Mouse (Mus musculus) liver, embryonic 12.5 days (tissue): Measurements from ENCODE around the gene Man2b1. TPM values are rescaled to one million over a fixed set of nuclear protein-coding genes. Genes with fewer than 3 reads are reported as not detected.
"Not testable (repeated sequence)": the region's sequence is repeated elsewhere in the genome, so short reads cannot be mapped to it uniquely, and the experiment has no call there.

Experiments
- ATAC-seq: fragments of 200-750 bp; cut with Nextera tagmentation; 2 replicates; pipeline ENCODE4 v1.8.0; 2017; ENCODE audit warnings: moderate number of reproducible peaks, mild to moderate bottlenecking, moderate library complexity
- H3K27ac ChIP-seq: fragments of 300-500 bp; sonication (generic); 2 replicates; pipeline ENCODE4 v1.5.1; 2016; ENCODE audit warnings: mild to moderate bottlenecking
- H3K27me3 ChIP-seq: fragments of 300-500 bp; sonication (generic); replicated peaks from 2 replicates; pipeline ENCODE4 v1.6.1; 2016; ENCODE audit warnings: mild to moderate bottlenecking, moderate library complexity
- H3K36me3 ChIP-seq: fragments of 300-500 bp; sonication (generic); 2 replicates; pipeline ENCODE4 v1.6.1; 2016; ENCODE audit warnings: mild to moderate bottlenecking, moderate library complexity
- H3K4me1 ChIP-seq: fragments of 300-500 bp; sonication (generic); 2 replicates; pipeline ENCODE4 v1.6.1; 2016
- H3K4me2 ChIP-seq: fragments of 300-500 bp; sonication (generic); 2 replicates; pipeline ENCODE4 v1.6.1; 2016; ENCODE audit warnings: mild to moderate bottlenecking, moderate library complexity
- H3K4me3 ChIP-seq: fragments of 300-500 bp; sonication (generic); 2 replicates; pipeline ENCODE4 v1.5.1; 2016; ENCODE audit warnings: mild to moderate bottlenecking, moderate library complexity
- H3K9ac ChIP-seq: fragments of 300-500 bp; sonication (generic); 2 replicates; pipeline ENCODE4 v1.6.1; 2016; ENCODE audit warnings: mild to moderate bottlenecking, moderate library complexity
- H3K9me3 ChIP-seq: fragments of 300-500 bp; sonication (generic); replicated peaks from 2 replicates; pipeline ENCODE4 v1.6.1; 2016; ENCODE audit warnings: mild to moderate bottlenecking, moderate library complexity
- WGBS: fragments of 180-500 bp; shearing (Covaris S2); methylation state at CpG from one replicate; pipeline ENCODE4 v1.1.7; 2016; ENCODE audit not compliant: insufficient replicate concordance; 5-methylcytosine and 5-hydroxymethylcytosine counted together
- polyA plus RNA-seq: library from polyadenylated mRNA; unstranded; fragments of >200 nt; fragmentation: Nextera tagmentation; extraction: Ambion mirVana; gene quantifications from 2 replicates; pipeline ENCODE4 v1.2.1, GENCODE M21; 2016

Gene Man2b1
- polyA plus RNA-seq, 1 experiment from 2014 or later: 23.5 TPM

GRCm38 (mm10) chr8:85095566-85095965 lies 12.5 kb downstream of the Man2b1 start:
- Histone ChIP-seq H3K36me3 (peaks cover 79% of the 10 kb centered on the region), H3K4me1 (peaks cover 10% of the 10 kb centered on the region; the same call in 1 of the 2 replicates)

DNA sequence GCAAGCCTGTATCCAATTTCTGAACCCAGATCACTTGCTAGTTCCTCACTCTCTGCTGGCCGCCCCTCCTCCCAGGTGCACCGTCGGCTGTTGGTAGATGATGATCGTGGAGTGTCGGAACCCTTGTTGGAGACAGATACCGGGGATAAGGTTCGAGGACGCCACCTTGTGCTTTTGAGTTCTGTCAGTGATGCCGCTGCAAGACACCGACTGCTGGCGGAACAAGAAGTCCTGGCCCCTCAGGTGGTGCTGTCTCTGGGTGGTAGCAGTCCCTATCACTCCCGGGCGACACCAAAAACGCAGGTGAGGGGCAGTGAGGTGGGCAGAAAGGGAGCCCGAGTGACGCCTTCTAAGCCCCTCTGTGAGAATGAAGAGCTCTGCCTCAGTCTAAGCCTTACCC lies 13.1 kb downstream of the Man2b1 start:
- Histone ChIP-seq H3K4me3 (no peak overlapping the region), H3K9ac (no peak overlapping the region), H3K4me2 (no peak overlapping the region), H3K27ac (no peak overlapping the region), H3K27me3 (no peaks in the 10 kb centered on the region), H3K9me3 (no peaks in the 10 kb centered on the region), H3K36me3 (peaks cover 74% of the 10 kb centered on the region), H3K4me1 (peaks cover 7% of the 10 kb centered on the region; the same call in 1 of the 2 replicates)
- no peak for ATAC-seq
- WGBS: 81% methylated on average over 16 of the region's 16 CpGs

More at GRCm38 (mm10) chr8:85095566-85095965, 12.5 kb downstream of the Man2b1 start:
- H3K27me3 ChIP-seq: no peaks in the 10 kb centered on the region
- no peak overlapping the region for H3K4me2 ChIP-seq
- 85% methylated on average over 7 of the region's 7 CpGs for WGBS
- no peaks in the 10 kb centered on the region for H3K9me3 ChIP-seq
- H3K9ac ChIP-seq: no peak overlapping the region
- no peak overlapping the region for H3K4me3 ChIP-seq
- H3K27ac ChIP-seq: no peak overlapping the region
- no peak for ATAC-seq

GRCm38 (mm10) chr8:85096850-85097249 lies 13.8 kb downstream of the Man2b1 start:
- 78% methylated on average over 4 of the region's 4 CpGs for WGBS
- H3K9ac ChIP-seq: no peak overlapping the region
- H3K4me3 ChIP-seq: no peak overlapping the region
- no peaks in the 10 kb centered on the region for H3K27me3 ChIP-seq
- no peak overlapping the region for H3K27ac ChIP-seq
- no peak for ATAC-seq
- peaks cover 67% of the 10 kb centered on the region for H3K36me3 ChIP-seq
- H3K9me3 ChIP-seq: peaks cover 4% of the 10 kb centered on the region
- H3K4me1 ChIP-seq: 0 out of 2 replicates have a peak, but pooled peaks cover under 1% of the 10 kb centered on the region
- no peak overlapping the region for H3K4me2 ChIP-seq

- WGBS: 62% methylated on average over 4 of the region's 4 CpGs
- ATAC-seq: no peak
- H3K9me3 ChIP-seq: peaks cover 7% of the 10 kb centered on the region
- no peak overlapping the region for H3K9ac ChIP-seq
- no peaks in the 10 kb centered on the region for H3K4me1 ChIP-seq
- H3K27me3 ChIP-seq: no peaks in the 10 kb centered on the region
- H3K27ac ChIP-seq: no peak overlapping the region
- peaks cover 36% of the 10 kb centered on the region for H3K36me3 ChIP-seq
- H3K4me3 ChIP-seq: no peak overlapping the region
- H3K4me2 ChIP-seq: no peak overlapping the region
These were observed 17.1 kb downstream of the Man2b1 start for GRCm38 (mm10) chr8:85100076-85100665.

GRCm38 (mm10) chr8:85113241-85113640 lies 30.2 kb downstream of the Man2b1 start:
- H3K27ac ChIP-seq: no peak overlapping the region
- no peaks in the 10 kb centered on the region for H3K27me3 ChIP-seq
- H3K9ac ChIP-seq: no peak overlapping the region
- H3K36me3 ChIP-seq: peaks cover 24% of the 10 kb centered on the region
- ATAC-seq: no peak
- H3K4me1 ChIP-seq: no peaks in the 10 kb centered on the region
- no peak overlapping the region for H3K4me2 ChIP-seq
- H3K9me3 ChIP-seq: no peaks in the 10 kb centered on the region
- WGBS: 75% methylated on average over 10 of the region's 10 CpGs
- H3K4me3 ChIP-seq: no peak overlapping the region

- Histone ChIP-seq H3K9me3 (no peaks in the 10 kb centered on the region), H3K4me3 (no peak overlapping the region), H3K36me3 (peaks cover 13% of the 10 kb centered on the region), H3K4me1 (no peaks in the 10 kb centered on the region), H3K9ac (no peak overlapping the region), H3K27ac (no peak overlapping the region), H3K27me3 (peaks cover 15% of the 10 kb centered on the region), H3K4me2 (no peak overlapping the region)
- 37% methylated on average over 4 of the region's 4 CpGs for WGBS
- ATAC-seq: no peak
These were observed 32.4 kb downstream of the Man2b1 start for GRCm38 (mm10) chr8:85115501-85115900.

- H3K9me3 ChIP-seq: no peaks in the 10 kb centered on the region
- H3K9ac ChIP-seq: no peak overlapping the region
- peaks cover 15% of the 10 kb centered on the region for H3K27me3 ChIP-seq
- no peak overlapping the region for H3K4me3 ChIP-seq
- H3K27ac ChIP-seq: no peak overlapping the region
- WGBS: 70% methylated on average over 7 of the region's 7 CpGs
- H3K36me3 ChIP-seq: peaks cover under 1% of the 10 kb centered on the region; the same call in 1 of the 2 replicates
- no peak for ATAC-seq
- no peak overlapping the region for H3K4me2 ChIP-seq
- no peaks in the 10 kb centered on the region for H3K4me1 ChIP-seq
These were observed 33.9 kb downstream of the Man2b1 start for GRCm38 (mm10) chr8:85116984-85117383.

DNA sequence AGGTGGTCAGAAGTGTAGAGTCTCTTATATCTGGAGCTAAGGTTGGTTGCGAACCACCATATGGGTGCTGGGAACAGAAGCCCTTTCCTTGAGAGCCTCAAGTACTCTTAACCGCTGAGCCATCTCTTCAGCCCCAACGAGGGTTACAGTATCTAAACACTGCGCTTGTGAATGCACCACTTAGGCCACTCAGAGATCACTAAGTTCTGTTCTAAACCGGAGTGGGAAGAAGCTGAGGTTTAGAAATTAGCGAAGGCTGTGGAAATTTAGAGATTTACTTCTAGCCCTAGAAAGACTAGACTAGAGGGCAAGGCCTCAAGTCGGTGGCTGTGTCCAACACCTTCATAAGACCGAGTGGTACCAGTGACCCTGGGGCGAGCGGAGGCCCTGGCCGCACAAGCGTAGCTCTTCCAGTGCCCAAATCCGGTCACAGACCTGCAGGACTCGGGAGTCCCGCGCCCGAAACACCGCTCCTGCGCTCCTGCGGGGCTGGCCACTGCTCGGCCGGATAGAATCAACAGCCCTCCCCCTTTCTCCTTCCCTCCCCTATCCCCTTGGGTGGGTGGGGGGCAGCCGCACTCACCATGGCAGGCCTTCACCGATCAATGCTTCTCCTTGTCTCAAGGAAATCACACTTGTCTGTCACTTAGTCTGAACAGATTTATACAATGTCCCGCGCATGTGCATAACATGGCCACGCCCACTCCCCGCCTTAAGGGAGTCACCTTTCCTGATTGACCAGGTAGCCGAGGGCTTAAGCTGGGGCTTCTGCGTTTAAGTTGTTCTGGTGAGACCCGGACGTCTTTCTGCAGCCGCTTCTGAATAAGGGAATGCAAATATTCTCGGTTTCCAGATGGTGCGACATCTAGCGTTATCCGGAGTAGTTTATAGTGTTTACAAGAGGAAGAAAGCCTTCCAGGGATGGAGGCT lies 36.2 kb downstream of the Man2b1 start:
- WGBS: 10% methylated on average over 37 of the region's 37 CpGs
- Histone ChIP-seq H3K4me2 (peak overlapping the region; percentile 58), H3K27me3 (peaks cover 15% of the 10 kb centered on the region), H3K9ac (peak overlapping the region; percentile 23; the same call in 1 of the 2 replicates), H3K4me3 (peak overlapping the region; percentile 47), H3K4me1 (no peaks in the 10 kb centered on the region), H3K36me3 (no peaks in the 10 kb centered on the region), H3K9me3 (no peaks in the 10 kb centered on the region), H3K27ac (no peak overlapping the region)
- peak; percentile 21; the same call in 1 of the 2 replicates for ATAC-seq

DNA sequence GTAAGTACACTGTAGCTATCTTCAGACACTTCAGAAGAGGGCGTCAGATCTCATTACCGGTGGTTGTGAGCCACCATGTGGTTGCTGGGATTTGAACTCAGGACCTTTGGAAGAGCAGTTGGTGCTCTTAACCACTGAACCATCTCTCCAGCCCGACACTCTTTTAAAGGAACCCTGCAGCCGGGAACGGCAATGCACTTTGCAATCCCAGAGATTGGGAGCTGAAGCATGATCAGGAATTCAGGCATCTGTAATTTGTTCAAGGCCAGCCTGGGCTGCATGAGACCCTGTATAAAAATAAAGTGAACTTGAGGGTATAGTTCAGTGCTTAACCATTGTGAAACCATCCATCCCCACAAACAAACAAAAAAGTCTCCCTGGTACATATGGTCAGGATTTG lies 37.2 kb downstream of the Man2b1 start:
- H3K4me3 ChIP-seq, H3K9ac ChIP-seq, ATAC-seq, H3K27ac ChIP-seq, H3K4me2 ChIP-seq, H3K4me1 ChIP-seq, H3K9me3 ChIP-seq, H3K36me3 ChIP-seq: not testable (repeated sequence)
- peaks cover 15% of the 10 kb centered on the region for H3K27me3 ChIP-seq
- 67% methylated on average over 5 of the region's 5 CpGs for whole genome bisulfite sequencing

GRCm38 (mm10) chr8:85122995-85123394 lies 39.9 kb downstream of the Man2b1 start, which contains the start of gene Zfp791:
Gene Zfp791 (minus strand): TSS chr8:85123095.
- no peaks in the 10 kb centered on the region for H3K9me3 ChIP-seq
- WGBS: 52% methylated on average over 3 of the region's 3 CpGs
- H3K4me3 ChIP-seq: no peak within 1 kb of the TSS
- peaks cover 15% of the 10 kb centered on the region for H3K27me3 ChIP-seq
- ATAC-seq: no peak
- H3K4me2 ChIP-seq: no peak within 1 kb of the TSS
- H3K9ac ChIP-seq: no peak within 1 kb of the TSS
- H3K4me1 ChIP-seq: no peaks in the 10 kb centered on the region
- H3K27ac ChIP-seq: no peak within 1 kb of the TSS
- no peaks in the 10 kb centered on the region for H3K36me3 ChIP-seq

DNA sequence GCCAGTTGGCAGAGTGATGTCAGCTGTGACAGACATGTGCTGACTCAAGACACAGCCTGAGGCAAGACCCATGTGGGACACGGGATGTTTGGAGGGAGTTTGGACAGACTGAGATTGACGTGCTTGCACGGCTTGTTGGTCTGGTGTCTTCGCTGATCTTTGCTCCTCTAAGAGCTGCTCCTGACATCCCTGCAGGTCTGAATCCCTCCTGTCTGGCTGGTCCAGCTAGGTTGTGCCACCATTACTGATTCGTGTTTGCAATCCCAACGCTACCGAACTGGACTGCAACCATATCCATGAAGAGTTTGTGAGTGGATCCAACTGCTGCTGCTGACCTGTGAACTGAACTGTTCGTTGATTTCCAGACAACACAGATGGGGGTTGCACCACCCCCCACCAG lies 40.6 kb downstream of the Man2b1 start:
- no peak overlapping the region for H3K27ac ChIP-seq
- WGBS: 81% methylated on average over 8 of the region's 8 CpGs
- H3K4me1 ChIP-seq: no peaks in the 10 kb centered on the region
- no peak overlapping the region for H3K4me2 ChIP-seq
- H3K36me3 ChIP-seq: no peaks in the 10 kb centered on the region
- no peak for ATAC-seq
- H3K27me3 ChIP-seq: peaks cover 12% of the 10 kb centered on the region
- H3K9ac ChIP-seq: no peak overlapping the region
- H3K4me3 ChIP-seq: no peak overlapping the region
- H3K9me3 ChIP-seq: no peaks in the 10 kb centered on the region

GRCm38 (mm10) chr8:85132335-85132734 lies 49.3 kb downstream of the Man2b1 start:
- Histone ChIP-seq H3K27me3 (peaks cover 9% of the 10 kb centered on the region), H3K4me1 (no peaks in the 10 kb centered on the region), H3K9me3 (no peaks in the 10 kb centered on the region), H3K4me3 (no peak overlapping the region), H3K9ac (no peak overlapping the region), H3K27ac (no peak overlapping the region), H3K36me3 (no peaks in the 10 kb centered on the region), H3K4me2 (no peak overlapping the region)
- 83% methylated on average over 1 of the region's 1 CpGs for WGBS
- no peak for ATAC-seq
